Mouse (Mus musculus) bone marrow, adult 2 months (tissue): ENCODE measurements around the gene Fars2.

Experiments used
- CTCF ChIP-seq: fragments of 200-500 bp; IDR thresholded peaks from 2 replicates; pipeline ENCODE4 v1.5.1; 2011; ENCODE audit warnings: low read length, control low read depth; ENCODE audit not compliant: control insufficient read depth, insufficient read depth
- POLR2A ChIP-seq: fragments of 200-500 bp; IDR thresholded peaks from 2 replicates; pipeline ENCODE4 v1.6.1; 2011; ENCODE audit warnings: low read depth, mild to moderate bottlenecking, control low read depth, low read length, borderline replicate concordance; ENCODE audit not compliant: control insufficient read depth

DNA sequence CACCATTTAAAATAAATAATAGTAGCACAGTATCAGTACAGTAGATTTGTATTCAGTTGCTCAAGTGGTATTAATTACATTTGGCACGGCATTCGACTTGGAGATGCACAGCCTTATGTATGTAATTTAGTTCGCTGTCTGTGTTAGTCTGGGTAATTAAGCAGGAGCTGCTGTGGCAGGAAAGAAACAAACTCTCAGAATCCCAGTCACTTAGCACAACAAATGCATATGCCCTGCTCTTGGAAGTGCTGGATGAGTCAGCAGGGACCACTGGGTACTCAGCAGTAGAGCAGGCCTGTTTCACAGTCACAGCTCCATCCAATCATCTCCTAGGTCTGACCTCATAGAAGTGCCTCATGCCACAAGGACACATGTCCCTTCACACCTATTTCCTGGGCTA lies 200.6 kb downstream of the Fars2 start:
- TF ChIP-seq POLR2A (no peak), CTCF (no peak)
